Mouse (Mus musculus) heart, postnatal 0 days (tissue): ENCODE measurements around the gene Dtnbp1.

Experiments used
- CTCF ChIP-seq: IDR thresholded peaks from 2 replicates; pipeline ENCODE4 v1.5.1; 2016; ENCODE audit warnings: antibody characterized with exemption, control low read depth, low read depth
- EP300 ChIP-seq: IDR thresholded peaks from 2 replicates; pipeline ENCODE4 v1.6.1; 2016; ENCODE audit warnings: antibody characterized with exemption, low read depth

GRCm38 (mm10) chr13:44921095-44921494 is 80.9 kb downstream of the Dtnbp1 start:
- TF ChIP-seq EP300 (no peak), CTCF (no peak)
